Mouse (Mus musculus): Measurements from ENCODE around the gene Eomes.

Gene Eomes

GRCm38 (mm10) chr9:118477961-118478360 is at the start of gene Eomes:
Gene Eomes (plus strand): TSS chr9:118478212.
- no peak for DNase-seq (ENCODE audit: low spot score in 2 of 2)

GRCm38 (mm10) chr9:118444809-118445208 is 33.2 kb upstream of the Eomes start:
- no peak for DNase-seq (ENCODE audit: low spot score in 2 of 2)

- DNase-seq (ENCODE audit: low spot score in 2 of 2) = no peak
Observed at GRCm38 (mm10) chr9:118449336-118449735, 28.7 kb upstream of the Eomes start.

GRCm38 (mm10) chr9:118453427-118453826 is 24.6 kb upstream of the Eomes start:
- no peak for DNase-seq (ENCODE audit: low spot score in 2 of 2)

GRCm38 (mm10) chr9:118455188-118455845 is 22.7 kb upstream of the Eomes start:
- no peak for DNase-seq (ENCODE audit: low spot score in 2 of 2)

- DNase-seq (ENCODE audit: low spot score in 2 of 2) = no peak
Observed at GRCm38 (mm10) chr9:118456405-118456804, 21.6 kb upstream of the Eomes start.

GRCm38 (mm10) chr9:118458039-118458438 is 20.0 kb upstream of the Eomes start:
- no peak for DNase-seq (ENCODE audit: low spot score in 2 of 2)

- DNase-seq (ENCODE audit: low spot score in 2 of 2) = no peak
Observed at GRCm38 (mm10) chr9:118464031-118464430, 14.0 kb upstream of the Eomes start.

GRCm38 (mm10) chr9:118468301-118468700 is 9.7 kb upstream of the Eomes start:
- no peak for DNase-seq (ENCODE audit: low spot score in 2 of 2)

- DNase-seq (ENCODE audit: low spot score in 2 of 2) = no peak
Observed at GRCm38 (mm10) chr9:118469272-118469671, 8.7 kb upstream of the Eomes start.

- no peak for DNase-seq (ENCODE audit: low spot score in 2 of 2)
Observed at GRCm38 (mm10) chr9:118471296-118471695, 6.7 kb upstream of the Eomes start.

GRCm38 (mm10) chr9:118476211-118476765 is 1.7 kb upstream of the Eomes start:
- DNase-seq (ENCODE audit: low spot score in 2 of 2) = no peak

- no peak for DNase-seq (ENCODE audit: low spot score in 2 of 2)
Observed at GRCm38 (mm10) chr9:118476766-118477271, 1.2 kb upstream of the Eomes start.

- peak in 1 of 2 experiments; percentile 8 for DNase-seq (ENCODE audit: low spot score in 2 of 2)
Observed at GRCm38 (mm10) chr9:118477281-118477931, 606 bp upstream of the Eomes start.

GRCm38 (mm10) chr9:118478458-118478838 is 436 bp downstream of the Eomes start:
- DNase-seq (ENCODE audit: low spot score in 2 of 2) = peak in 1 of 2 experiments; percentile 13

- no peak for DNase-seq (ENCODE audit: low spot score in 2 of 2)
Observed at GRCm38 (mm10) chr9:118478839-118479507, 961 bp downstream of the Eomes start.

GRCm38 (mm10) chr9:118479508-118480291 is 1.7 kb downstream of the Eomes start:
- DNase-seq (ENCODE audit: low spot score in 2 of 2) = no peak

- DNase-seq (ENCODE audit: low spot score in 2 of 2) = no peak
Observed at GRCm38 (mm10) chr9:118480292-118480690, 2.3 kb downstream of the Eomes start.

- no peak for DNase-seq (ENCODE audit: low spot score in 2 of 2)
Observed at GRCm38 (mm10) chr9:118482210-118482609, 4.2 kb downstream of the Eomes start.

- no peak for DNase-seq (ENCODE audit: low spot score in 2 of 2)
Observed at GRCm38 (mm10) chr9:118486361-118487095, 8.5 kb downstream of the Eomes start.

- no peak for DNase-seq (ENCODE audit: low spot score in 2 of 2)
Observed at GRCm38 (mm10) chr9:118487096-118487395, 9.0 kb downstream of the Eomes start.
